Mouse (Mus musculus) brain, adult 10 weeks (tissue): ENCODE data around the gene Ppp2r5e. TPM values are rescaled to one million over a fixed set of nuclear protein-coding genes. Genes with fewer than 3 reads are reported as not detected.

Experiments used
- polyA plus RNA-seq: library from polyadenylated mRNA; stranded (reverse); fragments of 350-450 nt; fragmentation: Illumina TruSeq; extraction: RNeasy Lipid Tissue Mini Kit (QIAGEN cat#74804); gene quantifications from one replicate; pipeline ENCODE4 v1.2.3, GENCODE M21; 2015; ENCODE audit warnings: low read depth, low replicate concordance

Gene Ppp2r5e
- 48.7 TPM for polyA plus RNA-seq

GRCm38 (mm10) chr12:75596154-75597002 lies at the start of gene Ppp2r5e:
Gene Ppp2r5e, minus strand, starts transcription at chr12:75596245.

GRCm38 (mm10) chr12:75416681-75417080 lies 179.4 kb downstream of the Ppp2r5e start, which contains the start of gene Gphb5:
Gene Gphb5, minus strand, starts transcription at chr12:75416781.

Other genes with a start within 250 kb of the Ppp2r5e start
- gene Gphb5, start 179.5 kb downstream of the Ppp2r5e start, polyA plus RNA-seq = not detected
- 4.2 TPM for gene Wdr89, start 73.3 kb upstream of the Ppp2r5e start, polyA plus RNA-seq
- gene Sgpp1, start 139.5 kb upstream of the Ppp2r5e start, polyA plus RNA-seq = 32.7 TPM
- 13.8 TPM for gene Syne2, start 221.9 kb upstream of the Ppp2r5e start, polyA plus RNA-seq